Mouse (Mus musculus) heart, postnatal 25 days (tissue): ENCODE results near the gene a. TPM values are rescaled to one million over a fixed set of nuclear protein-coding genes. Genes with fewer than 3 reads are reported as not detected.

ENCODE experiments used
- DNase-seq: peaks from one replicate; pipeline ENCODE4 v3.0.0; 2022; ENCODE audit warnings: low spot score
- intact Hi-C: fragments of 180-260 bp; cut with DNase I; formaldehyde crosslinking; loops from one replicate; pipeline ENCODE4 v1.15.1; 2025
- total RNA-seq, 2 experiments: library from RNA; stranded (reverse); gene quantifications; 2 replicates each; pipeline ENCODE4 v1.2.3; 2021

The a gene
- total RNA-seq, 2 experiments from 2014 or later = not detected

- intact Hi-C loops = loop anchor here (5.0 kb wide), 1 partner anchor 70 kb away; no protein-coding TSS in a partner anchor
- DNase-seq = no peak
These were observed 8.8 kb upstream of the a start for GRCm38 (mm10) chr2:154782361-154782760.

- no peak for DNase-seq
- intact Hi-C loops = loop anchor here (5.0 kb wide), 1 partner anchor 71 kb away; no protein-coding TSS in a partner anchor
These were observed 8.1 kb upstream of the a start for GRCm38 (mm10) chr2:154782856-154783650.

GRCm38 (mm10) chr2:154785284-154785683 is 5.9 kb upstream of the a start:
- no peak for DNase-seq
- intact Hi-C loops = no loop called here

- DNase-seq = no peak
- intact Hi-C loops = no loop called here
These were observed 5.0 kb upstream of the a start for GRCm38 (mm10) chr2:154786187-154786586.

- intact Hi-C loops = no loop called here
- no peak for DNase-seq
These were observed 4.4 kb upstream of the a start for GRCm38 (mm10) chr2:154786776-154787175.

GRCm38 (mm10) chr2:154789381-154789780 is 1.8 kb upstream of the a start:
- intact Hi-C loops = no loop called here
- DNase-seq = no peak

- no peak for DNase-seq
- intact Hi-C loops = no loop called here
These were observed 1.1 kb upstream of the a start for GRCm38 (mm10) chr2:154789977-154790655.

GRCm38 (mm10) chr2:154791661-154792642 is 750 bp downstream of the a start:
- intact Hi-C loops = loop anchor here (2.0 kb wide), 2 partner anchors 63 to 101 kb away; partner anchors contain the start of gene Eif2s2
- DNase-seq = peak; percentile 79

GRCm38 (mm10) chr2:154803372-154803771 is 12.2 kb downstream of the a start:
- intact Hi-C loops = no loop called here
- DNase-seq = no peak

GRCm38 (mm10) chr2:154803845-154804244 is 12.6 kb downstream of the a start:
- intact Hi-C loops = no loop called here
- DNase-seq = no peak

GRCm38 (mm10) chr2:154807689-154808088 is 16.5 kb downstream of the a start:
- intact Hi-C loops = no loop called here
- no peak for DNase-seq

GRCm38 (mm10) chr2:154809107-154809762 is 18.0 kb downstream of the a start:
- DNase-seq = no peak
- intact Hi-C loops = no loop called here

GRCm38 (mm10) chr2:154810821-154811220 is 19.6 kb downstream of the a start:
- intact Hi-C loops = no loop called here
- DNase-seq = no peak

- intact Hi-C loops = no loop called here
- no peak for DNase-seq
These were observed 22.2 kb downstream of the a start for GRCm38 (mm10) chr2:154813426-154813825.

GRCm38 (mm10) chr2:154817089-154817488 is 25.9 kb downstream of the a start:
- DNase-seq = no peak
- intact Hi-C loops = loop anchor here (5.0 kb wide), 1 partner anchor 35 kb away; no protein-coding TSS in a partner anchor

- intact Hi-C loops = loop anchor here (5.0 kb wide), 1 partner anchor 35 kb away; no protein-coding TSS in a partner anchor
- no peak for DNase-seq
These were observed 26.6 kb downstream of the a start for GRCm38 (mm10) chr2:154817788-154818187.

- intact Hi-C loops = loop anchor here (5.0 kb wide), 1 partner anchor 34 kb away; no protein-coding TSS in a partner anchor
These were observed 27.4 kb downstream of the a start for GRCm38 (mm10) chr2:154818599-154818998.

GRCm38 (mm10) chr2:154820346-154820745 is 29.1 kb downstream of the a start:
- no peak for DNase-seq
- intact Hi-C loops = no loop called here

More at GRCm38 (mm10) chr2:154818599-154818998, 27.4 kb downstream of the a start:
- DNase-seq = no peak

- intact Hi-C loops = no loop called here
- DNase-seq = no peak
These were observed 34.9 kb downstream of the a start for GRCm38 (mm10) chr2:154826054-154826538.
